Comparison of ENCODE assay signal across 10 mouse cellular contexts in genomic region chr5:35159178-35159661, GRCm38 (mm10). TPM values are rescaled to one million over a fixed set of nuclear protein-coding genes. Genes with fewer than 3 reads are reported as not detected.
DNase-seq lines count a peak whose midpoint lies in the region; ATAC-seq and TF ChIP-seq lines count a peak whose summit lies in the region.
"Had no signal": no experiment of that assay in that cellular context is flagged by ENCODE, and none has a peak within 500 bp of the region (broad histone marks: within the 10 kb centered on the region; RNA-seq: fewer than 3 reads in every experiment).

No protein-coding gene starts in this region.

- 0 out of 2 replicates have a peak overlapping the region, but pooled peaks have one; percentile 10 for H3K27ac ChIP-seq in heart, embryonic 15.5 days
- no peak overlapping the region for H3K27ac ChIP-seq in limb, embryonic 11.5 days (replicated peaks; ENCODE audit: low read depth, low read length)
- no peak overlapping the region for H3K27ac ChIP-seq in gastrocnemius, adult 2 months

- H3K4me1 ChIP-seq in heart, embryonic 15.5 days (replicated peaks), result peaks cover 25% of the 10 kb centered on the region
- peaks cover 24% of the 10 kb centered on the region for H3K4me1 ChIP-seq in limb, embryonic 11.5 days (ENCODE audit: control insufficient read depth, insufficient read depth, low read length)

- DNase-seq in heart, postnatal 10 days, result no peak
- peak; percentile 95 for DNase-seq in brain, adult 2 months (ENCODE audit: low read depth, low spot score)
- DNase-seq in cerebellum, adult 9-10 months, result peak; percentile 91
- DNase-seq in limb, embryonic 11.5 days (ENCODE audit: low spot score), result peak; percentile 24
- DNase-seq in gastrocnemius, adult 2 months, result no peak
- DNase-seq in right cerebral cortex, postnatal 4 days, result no peak
- no peak for DNase-seq in frontal cortex, adult 2 months (ENCODE audit: extremely low spot score in 1 of 2, low spot score in 1 of 2)
- DNase-seq: kidney, adult 8-10 months; thymus, adult 18-20 months had no signal

- no peak overlapping the region for H3K9ac ChIP-seq in heart, embryonic 15.5 days
- H3K9ac ChIP-seq in limb, embryonic 11.5 days (ENCODE audit: low read length), result no peak overlapping the region

- no peaks in the 10 kb centered on the region for H3K27me3 ChIP-seq in heart, embryonic 15.5 days
- H3K27me3 ChIP-seq in limb, embryonic 11.5 days (ENCODE audit: control insufficient read depth, insufficient read depth, low read length), result no peaks in the 10 kb centered on the region

- no peak for ATAC-seq in heart, embryonic 15.5 days (replicated peaks; ENCODE audit: insufficient number of reproducible peaks, insufficient read depth, low FRiP score, low read depth)
- ATAC-seq in limb, embryonic 11.5 days (ENCODE audit: insufficient number of reproducible peaks, low FRiP score, low TSS enrichment, low read depth), result no peak

- WGBS in heart, embryonic 15.5 days, result 56% methylated on average over 9 of the region's 9 CpGs
- 41% methylated on average over 9 of the region's 9 CpGs for WGBS in limb, embryonic 11.5 days

- intact Hi-C loops in heart, postnatal 10 days (cut with DNase I), result no loop called here
- intact Hi-C loops in gastrocnemius, adult 2 months (cut with DNase I), result no loop called here

- H3K4me2 ChIP-seq in heart, embryonic 15.5 days, result no peak overlapping the region
- H3K4me2 ChIP-seq in limb, embryonic 11.5 days (ENCODE audit: low read depth, severe bottlenecking), result no peak overlapping the region

- no peaks in the 10 kb centered on the region for H3K9me3 ChIP-seq in heart, embryonic 15.5 days (replicated peaks)
- H3K9me3 ChIP-seq in limb, embryonic 11.5 days (ENCODE audit: control insufficient read depth, low read length), result no peaks in the 10 kb centered on the region

- H3K36me3 ChIP-seq in heart, embryonic 15.5 days, result no peaks in the 10 kb centered on the region
- no peaks in the 10 kb centered on the region for H3K36me3 ChIP-seq in limb, embryonic 11.5 days (ENCODE audit: control insufficient read depth, insufficient read depth, low read length)

- H3K4me3 ChIP-seq in heart, embryonic 15.5 days, result no peak overlapping the region
- no peak overlapping the region for H3K4me3 ChIP-seq in limb, embryonic 11.5 days (ENCODE audit: low read depth, low read length)
- no peak overlapping the region for H3K4me3 ChIP-seq in gastrocnemius, adult 2 months

- no peak for TF ChIP-seq CTCF in gastrocnemius, adult 2 months (IDR thresholded peaks at IDR 0.05)

RNA-seq across cellular contexts. Expression of gene Lrpap1, which starts 53.7 kb away (rescaled TPM):
- polyA plus RNA-seq in heart, embryonic 15.5 days (2015; fragmentation: Nextera tagmentation; extraction: Ambion mirVana), result 92.4 and 118 TPM in 2 replicates
- total RNA-seq in heart, postnatal 10 days (2021), result 10 to 100 TPM; 52.6 to 58.3 TPM
- 60.3 and 67.0 TPM in 2 replicates for polyA plus RNA-seq in limb, embryonic 11.5 days (2014; fragmentation: Nextera tagmentation; extraction: Ambion mirVana)
- 10 to 100 TPM; 28.2 to 30.2 TPM for total RNA-seq in gastrocnemius, adult 2 months (2021)
- 120 and 124 TPM in 2 replicates for polyA plus RNA-seq in frontal cortex, adult 2 months (2012; rRNA removed)

Comparison
In these comparisons a context has a peak if more than half of its experiments do, and no peak if none do; other contexts are left out.
1. DNase-seq: peak in brain, adult 2 months (single experiment), cerebellum, adult 9-10 months (single experiment) and limb, embryonic 11.5 days (single experiment); none in heart, postnatal 10 days (0 of 2), gastrocnemius, adult 2 months (single experiment), right cerebral cortex, postnatal 4 days (single experiment) and frontal cortex, adult 2 months (0 of 2).